Mouse (Mus musculus): Measurements from ENCODE around the gene Pde2a. TPM values are rescaled to one million over a fixed set of nuclear protein-coding genes. Genes with fewer than 3 reads are reported as not detected.

Gene Pde2a
- total RNA-seq (2014; fragmentation: Nextera tagmentation), result 4.7 and 19.4 TPM in 2 replicates
- 4.5 and 6.0 TPM in 2 replicates for total RNA-seq (2017)

DNA sequence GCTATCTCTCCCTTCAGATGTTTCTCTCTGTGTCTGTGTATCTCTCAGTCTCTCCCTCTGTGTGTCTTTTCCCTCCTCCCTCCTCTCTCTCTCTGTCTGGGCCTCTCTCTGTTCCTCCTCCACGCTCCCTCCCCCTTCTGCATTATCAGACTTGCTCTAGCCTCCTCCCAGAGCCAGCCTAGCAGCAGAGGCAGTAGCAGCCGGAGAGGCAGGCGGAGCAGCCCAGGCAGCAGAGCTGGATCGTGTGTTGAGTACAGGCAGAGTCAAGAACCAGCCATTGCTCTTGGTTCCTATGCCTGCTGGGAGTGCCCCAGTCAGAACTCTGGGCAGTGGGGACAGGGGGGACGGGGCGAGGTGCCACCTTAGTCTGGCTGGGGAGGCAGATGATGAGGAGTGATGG lies at the start of gene Pde2a:
Gene Pde2a, plus strand, starts transcription at position 163 of the 400 bp plus-strand sequence.
- ATAC-seq (replicated peaks; ENCODE audit: low FRiP score, low TSS enrichment, poor library complexity, severe bottlenecking), result peak; percentile 69

DNA sequence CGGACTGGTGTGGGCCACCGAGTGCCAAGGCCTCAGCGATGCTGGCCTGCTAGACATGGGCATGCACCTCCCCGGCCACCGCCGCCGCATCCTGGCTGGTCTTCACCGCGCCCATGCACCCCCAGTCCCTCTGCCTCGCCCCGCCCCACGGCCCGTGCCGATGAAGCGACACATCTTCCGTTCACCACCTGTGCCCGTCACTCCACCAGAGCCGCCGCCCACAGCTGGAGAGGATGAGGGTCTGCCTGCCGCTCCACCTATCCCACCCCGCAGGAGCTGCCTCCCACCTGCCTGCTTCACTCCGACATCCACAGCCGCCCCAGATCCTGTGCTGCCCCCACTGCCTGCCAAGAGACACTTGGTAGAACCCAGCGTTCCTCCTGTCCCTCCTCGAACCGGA lies 48.4 kb upstream of the Pde2a start:
- ATAC-seq (replicated peaks; ENCODE audit: low FRiP score, low TSS enrichment, poor library complexity, severe bottlenecking), result no peak

DNA sequence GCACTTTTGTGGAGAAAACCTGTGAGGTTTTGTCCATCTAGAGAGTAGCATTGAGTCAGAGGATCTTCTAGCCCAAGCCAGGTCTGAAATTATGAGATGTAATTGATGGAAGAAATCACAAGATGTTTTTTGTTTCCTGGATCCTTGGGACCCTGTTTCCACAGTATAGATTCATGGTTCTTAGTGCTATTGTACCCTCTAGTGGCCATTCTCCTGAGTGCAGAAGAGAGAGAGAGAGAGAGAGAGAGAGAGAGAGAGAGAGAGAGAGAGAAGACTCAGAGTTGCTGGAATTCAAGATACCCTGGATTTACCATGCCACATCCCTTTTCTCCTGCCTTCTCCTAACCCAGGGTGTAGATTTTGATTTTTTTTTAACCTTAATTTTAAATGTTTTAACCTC lies 47.3 kb upstream of the Pde2a start:
- no peak for ATAC-seq (replicated peaks; ENCODE audit: low FRiP score, low TSS enrichment, poor library complexity, severe bottlenecking)

DNA sequence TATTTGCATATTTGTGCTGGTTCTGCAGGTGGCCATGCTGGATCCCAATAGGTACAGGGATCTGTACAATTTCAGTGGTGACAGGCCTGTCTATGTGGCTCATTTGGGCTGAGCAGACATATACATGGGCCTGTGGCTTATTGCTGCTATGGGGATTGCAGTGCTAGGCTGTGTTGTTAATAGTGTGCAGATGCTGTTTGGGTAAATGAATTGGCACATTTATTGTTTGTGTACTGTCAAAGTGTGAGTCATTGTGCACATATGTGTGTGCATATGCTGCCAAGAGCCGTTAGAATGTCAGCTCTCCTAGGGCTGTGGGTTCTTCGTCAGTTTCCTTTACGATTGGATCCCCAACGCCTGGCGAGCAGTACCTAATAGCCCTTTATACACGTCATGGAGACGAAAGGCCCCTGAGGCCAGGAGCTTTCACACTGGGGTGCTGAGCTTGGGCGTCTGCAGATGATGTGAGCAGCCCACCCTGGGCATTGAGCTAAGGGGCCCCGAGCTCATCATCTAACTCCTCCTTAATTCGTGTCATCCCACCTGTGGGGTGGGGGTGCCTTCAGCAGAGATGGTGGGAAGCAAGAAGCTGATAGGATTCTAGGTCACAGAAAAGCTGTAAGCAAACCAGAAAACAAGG lies 44.7 kb upstream of the Pde2a start:
- ATAC-seq (replicated peaks; ENCODE audit: low FRiP score, low TSS enrichment, poor library complexity, severe bottlenecking), result no peak

DNA sequence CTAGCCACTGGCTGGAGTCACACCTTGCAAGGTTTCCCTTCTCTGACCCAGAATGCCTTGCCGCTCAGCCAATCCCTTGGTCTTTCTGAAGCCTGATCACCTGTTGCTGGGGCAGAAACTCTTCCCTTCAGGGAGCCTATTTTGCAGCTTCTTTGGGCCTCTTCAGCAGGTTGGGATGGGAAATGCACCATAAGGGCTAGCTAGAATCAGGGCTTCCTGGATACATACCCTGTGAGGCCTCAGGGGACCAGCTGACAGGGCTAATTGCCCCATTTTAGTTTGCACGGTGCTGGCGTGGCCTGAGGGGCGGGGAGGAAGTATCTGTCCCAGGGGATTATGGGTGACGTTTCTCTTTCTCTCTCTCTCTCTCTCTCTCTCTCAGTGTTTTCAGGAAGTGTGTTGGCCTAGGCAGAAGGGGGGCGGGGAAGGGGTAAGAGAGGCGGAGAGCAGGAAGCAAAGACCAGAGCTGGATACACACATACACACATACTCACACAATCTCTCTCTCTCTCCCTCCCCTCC lies 43.7 kb upstream of the Pde2a start:
- ATAC-seq (replicated peaks; ENCODE audit: low FRiP score, low TSS enrichment, poor library complexity, severe bottlenecking), result peak; percentile 87

DNA sequence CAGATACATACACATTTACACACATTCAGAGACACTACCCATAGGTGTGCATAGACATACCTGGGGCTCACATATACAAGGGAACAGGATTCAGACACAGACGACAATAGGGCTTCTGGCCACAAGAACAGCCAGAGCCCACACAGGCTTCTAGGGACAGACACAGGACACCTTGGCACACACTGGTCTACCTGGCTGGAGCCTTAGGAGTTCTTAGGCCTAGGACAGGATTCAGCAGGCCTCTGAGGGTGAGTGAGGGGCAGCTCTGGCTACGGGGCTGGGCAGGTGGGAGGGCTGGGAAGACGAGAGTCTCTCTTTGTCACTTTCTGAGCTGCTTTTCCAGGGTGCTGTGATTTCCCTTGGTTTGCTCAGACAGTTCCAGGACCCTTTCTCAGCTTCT lies 43.2 kb upstream of the Pde2a start:
- no peak for ATAC-seq (replicated peaks; ENCODE audit: low FRiP score, low TSS enrichment, poor library complexity, severe bottlenecking)

DNA sequence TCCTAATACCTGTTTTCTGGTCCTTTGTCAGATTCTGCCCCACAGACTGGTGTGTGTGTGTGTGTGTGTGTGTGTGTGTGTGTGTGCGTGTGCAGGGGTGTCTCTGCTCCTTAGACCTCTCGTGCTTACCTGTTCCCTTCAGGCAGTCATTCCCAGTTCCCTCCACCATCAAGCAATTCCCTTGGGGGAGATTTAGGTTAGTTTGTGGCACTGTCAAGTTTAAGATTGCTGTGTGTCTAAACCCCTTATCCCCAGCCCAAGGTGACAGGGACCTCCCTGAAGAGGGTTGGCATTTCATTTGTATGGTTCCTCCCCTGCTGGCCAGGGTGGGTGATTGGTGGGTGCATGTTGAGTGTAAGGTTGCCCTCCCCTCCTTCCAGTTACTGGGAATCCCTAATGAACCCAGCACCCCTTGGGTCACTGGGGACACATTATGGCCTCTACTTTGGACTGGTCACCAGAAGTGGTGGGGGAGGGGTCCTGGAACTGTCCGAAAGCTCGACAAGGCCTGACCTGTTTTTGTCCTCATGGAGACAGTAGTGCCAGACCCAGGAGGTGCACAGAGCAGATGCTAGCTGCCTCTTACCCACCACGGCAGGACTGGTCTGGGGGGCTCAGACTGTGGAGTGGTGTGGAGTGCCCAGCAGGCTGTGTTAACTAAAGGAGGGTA lies 42.6 kb upstream of the Pde2a start:
- ATAC-seq (replicated peaks; ENCODE audit: low FRiP score, low TSS enrichment, poor library complexity, severe bottlenecking), result no peak

DNA sequence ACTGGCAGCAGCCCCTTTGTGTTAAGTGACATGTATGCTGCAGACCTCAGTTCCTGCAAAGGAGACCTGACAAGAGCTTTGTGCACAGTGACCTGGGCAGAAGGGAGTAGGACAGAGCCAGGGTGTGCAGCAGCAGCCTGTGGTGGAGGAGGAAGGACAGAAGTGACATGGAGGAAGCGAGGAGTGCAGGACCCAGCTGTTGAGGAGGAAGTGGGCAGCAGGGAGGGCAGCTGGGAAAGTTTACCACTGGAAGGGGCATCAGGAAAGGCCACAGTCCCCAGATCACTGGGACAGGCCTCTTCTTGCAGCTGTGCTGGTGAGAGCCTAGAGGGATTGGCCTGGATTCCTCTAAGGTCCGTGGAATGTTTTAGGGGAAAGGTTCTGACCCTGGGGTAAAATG lies 41.8 kb upstream of the Pde2a start:
- ATAC-seq (replicated peaks; ENCODE audit: low FRiP score, low TSS enrichment, poor library complexity, severe bottlenecking), result no peak

DNA sequence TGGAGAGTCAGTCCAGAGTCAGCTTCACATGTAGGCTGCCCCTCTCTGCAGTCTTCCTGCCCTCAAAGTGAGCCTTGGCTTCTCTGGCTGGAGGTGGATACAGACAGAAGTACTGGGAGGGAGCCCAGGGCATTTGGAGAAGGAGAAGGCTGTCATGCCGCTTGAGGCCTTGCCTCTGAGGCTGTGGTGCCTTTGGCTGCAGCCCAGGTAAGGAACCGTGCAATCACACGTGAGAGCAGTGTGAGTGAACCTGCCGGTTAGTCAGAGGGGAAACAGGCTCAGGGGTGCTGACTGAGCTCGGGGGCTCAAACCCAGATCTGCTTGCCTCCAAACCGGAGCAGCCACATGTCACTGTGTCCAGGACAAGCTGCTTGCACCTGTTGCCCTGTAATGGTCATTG lies 40.0 kb upstream of the Pde2a start:
- no peak for ATAC-seq (replicated peaks; ENCODE audit: low FRiP score, low TSS enrichment, poor library complexity, severe bottlenecking)

DNA sequence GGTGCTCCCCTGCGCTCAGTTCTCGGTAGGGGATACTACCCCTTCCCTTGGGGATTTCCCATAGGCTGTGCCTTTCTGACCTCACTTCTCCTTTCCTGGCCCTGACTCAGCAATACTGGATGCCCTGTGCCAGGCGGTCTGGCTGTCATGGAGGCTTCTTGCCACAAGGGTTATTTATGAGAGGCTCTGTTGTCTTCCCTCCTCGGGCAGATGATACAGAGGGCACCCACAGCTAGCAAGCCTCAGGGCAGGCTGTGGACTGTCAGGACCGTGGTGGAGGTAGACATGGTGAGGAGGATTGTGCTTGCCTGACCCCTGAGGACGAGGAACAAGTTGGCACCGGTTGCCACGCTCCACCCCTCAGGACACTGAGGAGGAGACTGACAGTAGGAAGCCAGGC lies 39.1 kb upstream of the Pde2a start:
- peak; percentile 69 for ATAC-seq (replicated peaks; ENCODE audit: low FRiP score, low TSS enrichment, poor library complexity, severe bottlenecking)

DNA sequence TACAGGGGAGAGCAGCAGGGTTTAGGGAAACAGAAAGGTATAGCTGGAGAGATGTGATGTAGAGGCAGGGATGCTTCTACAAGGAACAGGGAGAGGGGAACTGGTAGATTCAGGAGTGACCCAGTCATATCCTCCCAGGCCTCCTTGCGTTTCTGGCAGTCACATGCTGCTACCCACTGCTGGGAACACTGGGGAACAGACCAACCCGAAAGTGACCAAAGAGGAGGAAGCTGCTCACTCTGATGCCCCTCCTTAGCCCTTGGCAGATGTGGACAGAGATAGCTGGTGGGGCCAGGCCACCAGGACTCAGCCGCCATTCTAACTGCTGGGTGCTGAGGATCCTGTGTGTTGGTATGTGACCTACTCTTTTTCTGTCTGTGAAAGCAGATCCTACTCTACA lies 37.7 kb upstream of the Pde2a start:
- 0 out of 2 replicates have a peak, but pooled peaks have one; percentile 28 for ATAC-seq (replicated peaks; ENCODE audit: low FRiP score, low TSS enrichment, poor library complexity, severe bottlenecking)

DNA sequence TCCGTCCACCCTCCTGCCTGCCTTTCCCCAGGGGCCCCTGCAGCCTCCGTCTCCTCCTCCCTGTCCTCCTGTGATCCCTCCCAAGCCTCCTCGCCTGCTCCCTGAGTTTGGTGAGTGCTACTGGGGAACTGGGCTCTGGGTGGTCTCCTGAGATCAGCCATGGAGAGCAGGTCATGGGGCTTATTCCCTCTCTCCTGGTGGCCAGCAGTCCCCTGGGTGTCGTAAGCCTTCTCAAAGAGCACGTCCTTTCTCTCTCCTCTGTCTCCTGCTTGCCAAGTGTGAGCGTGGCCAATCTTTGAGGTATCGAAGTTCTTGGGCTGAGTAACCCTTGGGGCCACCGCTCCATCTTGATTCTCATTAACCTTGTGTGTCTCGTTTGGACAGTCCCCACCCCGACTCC lies 36.6 kb upstream of the Pde2a start:
- ATAC-seq (replicated peaks; ENCODE audit: low FRiP score, low TSS enrichment, poor library complexity, severe bottlenecking), result no peak

DNA sequence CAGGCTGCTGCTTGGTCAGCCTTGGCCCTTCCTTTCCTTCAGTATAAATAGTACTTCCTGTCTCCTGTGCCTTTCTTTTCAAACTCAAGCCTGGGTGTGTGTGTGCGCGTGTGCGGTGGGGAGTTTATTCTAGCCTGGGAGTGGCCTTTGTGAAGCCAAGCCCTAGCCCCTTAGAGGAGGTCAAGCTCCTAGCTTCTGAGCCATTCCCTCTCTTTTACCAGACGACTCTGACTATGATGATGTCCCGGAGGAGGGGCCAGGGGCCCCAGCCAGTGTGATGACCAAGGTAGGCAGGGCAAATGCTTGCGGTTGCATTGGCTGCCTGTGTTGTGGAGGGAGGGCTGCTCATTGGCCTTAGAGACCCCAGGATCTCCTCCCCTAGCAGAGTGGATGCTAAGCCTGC lies 36.2 kb upstream of the Pde2a start:
- ATAC-seq (replicated peaks; ENCODE audit: low FRiP score, low TSS enrichment, poor library complexity, severe bottlenecking), result no peak

DNA sequence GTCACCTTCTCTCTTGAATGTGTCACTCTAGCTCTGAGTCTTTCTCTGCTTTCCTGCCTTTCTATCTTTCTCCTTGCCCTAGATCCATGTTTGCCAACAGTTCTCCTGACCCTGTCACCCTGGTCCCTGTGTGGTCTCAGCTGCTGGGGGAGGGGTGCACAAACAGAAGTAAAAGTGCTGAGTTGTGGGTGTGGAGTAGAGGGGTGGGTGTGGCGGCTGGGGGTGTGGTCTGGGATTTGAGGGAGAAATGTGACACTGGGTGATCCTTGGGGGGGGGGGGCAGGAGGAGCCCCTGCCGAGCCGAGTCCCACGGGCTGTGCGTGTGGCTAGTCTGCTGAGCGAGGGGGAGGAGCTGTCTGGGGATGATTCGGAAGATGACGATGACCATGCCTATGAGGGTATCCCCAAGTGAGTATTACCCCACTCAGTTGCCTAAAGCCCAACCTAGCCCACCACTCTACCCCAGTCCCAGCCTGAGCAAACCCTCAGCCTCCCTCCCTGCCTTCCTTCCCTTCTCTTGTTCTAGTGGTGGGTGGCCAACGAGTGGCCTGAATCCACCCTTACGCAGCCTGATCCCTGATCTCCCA lies 35.5 kb upstream of the Pde2a start:
- no peak for ATAC-seq (replicated peaks; ENCODE audit: low FRiP score, low TSS enrichment, poor library complexity, severe bottlenecking)

DNA sequence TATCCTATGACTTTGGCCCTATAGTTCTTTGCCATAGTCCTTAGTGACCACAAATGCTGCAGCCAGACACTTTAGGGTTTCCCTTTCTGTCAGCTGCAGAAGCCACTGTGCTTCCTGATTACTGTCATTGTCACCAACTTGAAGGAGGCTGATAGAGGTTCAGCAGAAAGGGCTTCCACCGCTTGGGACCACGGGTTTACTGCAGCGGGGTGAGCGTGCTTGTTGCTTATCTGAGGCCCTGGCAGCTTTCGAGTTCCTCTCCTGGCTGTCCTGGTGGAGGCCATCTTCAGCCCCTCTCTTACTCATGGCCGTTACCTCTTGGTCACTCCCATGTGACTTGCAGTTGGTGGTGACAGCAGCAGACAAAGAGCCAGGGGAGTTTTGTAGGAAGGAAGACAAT lies 32.2 kb upstream of the Pde2a start:
- no peak for ATAC-seq (replicated peaks; ENCODE audit: low FRiP score, low TSS enrichment, poor library complexity, severe bottlenecking)

DNA sequence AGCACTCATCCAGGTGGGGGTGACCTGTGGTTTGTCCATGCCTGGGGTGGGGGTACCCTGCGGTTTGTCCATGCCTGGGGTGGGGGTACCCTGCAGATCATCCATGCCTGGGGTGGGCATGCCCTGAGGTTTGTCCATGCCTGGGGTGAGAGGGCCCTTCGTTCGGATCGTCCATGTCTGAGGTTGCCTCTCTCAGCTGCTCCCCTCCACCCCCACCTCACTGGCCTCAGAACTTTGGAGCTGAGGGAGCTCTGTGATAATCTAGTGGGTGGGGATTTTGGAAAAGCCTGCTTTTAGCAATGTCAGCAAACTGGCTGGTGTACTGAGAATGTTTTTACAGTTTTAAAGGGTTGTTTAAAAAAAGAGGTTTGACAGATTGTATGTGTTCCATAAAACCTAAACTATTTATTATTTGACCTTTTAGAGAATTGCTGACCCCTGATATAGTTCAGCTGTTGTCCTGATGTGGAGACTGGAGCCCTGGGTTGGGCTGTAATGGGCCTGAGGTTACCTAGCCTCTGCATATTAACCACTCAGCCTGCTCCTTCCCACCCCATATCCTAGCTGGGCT lies 29.5 kb upstream of the Pde2a start:
- ATAC-seq (replicated peaks; ENCODE audit: low FRiP score, low TSS enrichment, poor library complexity, severe bottlenecking), result no peak

DNA sequence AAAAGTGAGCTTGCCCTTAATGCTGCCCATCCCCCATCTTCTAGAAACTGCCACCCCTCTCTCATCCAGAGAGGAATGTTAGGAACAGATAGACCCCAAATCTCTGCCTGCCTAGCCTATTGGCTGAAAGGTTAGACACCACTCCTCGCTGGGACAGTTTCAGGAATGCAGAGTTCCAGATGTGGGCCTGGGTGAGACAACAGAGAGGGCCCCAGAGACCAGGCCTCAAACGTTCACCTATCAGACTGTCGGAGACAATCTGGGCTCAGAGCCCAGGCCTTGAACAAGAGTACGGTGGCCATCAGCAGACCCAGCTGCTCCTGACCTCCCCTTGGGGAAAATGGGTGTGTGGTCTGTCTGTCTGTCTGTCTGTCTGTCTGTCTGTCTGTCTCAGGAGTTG lies 28.5 kb upstream of the Pde2a start:
- ATAC-seq (replicated peaks; ENCODE audit: low FRiP score, low TSS enrichment, poor library complexity, severe bottlenecking), result no peak

DNA sequence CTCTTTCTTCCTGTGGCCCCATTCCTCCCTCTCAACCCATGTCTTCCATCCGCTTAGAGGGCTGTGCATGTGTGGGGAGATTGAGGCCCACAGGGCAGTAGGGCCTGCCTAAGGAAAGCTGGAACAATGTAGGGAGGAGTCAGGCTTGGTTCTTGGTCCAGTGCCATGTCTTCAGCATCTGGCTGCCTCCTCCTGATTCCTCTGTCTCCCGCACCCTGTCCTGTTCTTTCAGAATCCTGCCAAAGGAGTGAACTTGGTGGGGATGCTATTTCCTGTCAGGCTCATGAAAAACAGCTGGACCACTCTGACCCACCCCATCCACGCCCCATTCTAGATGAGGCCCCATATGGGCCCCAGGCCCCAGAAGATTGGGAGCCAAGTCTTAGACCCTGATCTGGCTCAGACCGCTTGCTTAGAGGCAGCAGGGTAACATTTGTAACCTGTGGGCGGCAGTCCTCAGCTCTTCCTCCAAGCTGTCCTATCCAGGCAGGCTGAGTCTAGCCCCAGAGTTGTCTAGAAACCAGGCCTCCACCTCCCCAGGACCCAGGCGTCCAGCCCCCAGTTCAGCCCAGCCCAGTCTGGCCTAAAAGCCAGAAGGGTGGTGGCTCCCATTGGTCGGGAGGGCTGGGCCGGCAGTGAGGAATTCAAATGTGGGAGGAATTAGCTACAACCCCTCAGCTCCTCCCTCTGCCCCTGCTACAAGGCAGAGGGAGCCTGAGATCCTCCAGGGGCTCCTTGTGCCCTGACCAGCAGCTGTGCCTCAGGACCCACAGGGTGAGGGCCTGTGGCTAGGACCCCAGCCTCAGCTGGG lies 27.6 kb upstream of the Pde2a start:
- ATAC-seq (replicated peaks; ENCODE audit: low FRiP score, low TSS enrichment, poor library complexity, severe bottlenecking), result no peak

DNA sequence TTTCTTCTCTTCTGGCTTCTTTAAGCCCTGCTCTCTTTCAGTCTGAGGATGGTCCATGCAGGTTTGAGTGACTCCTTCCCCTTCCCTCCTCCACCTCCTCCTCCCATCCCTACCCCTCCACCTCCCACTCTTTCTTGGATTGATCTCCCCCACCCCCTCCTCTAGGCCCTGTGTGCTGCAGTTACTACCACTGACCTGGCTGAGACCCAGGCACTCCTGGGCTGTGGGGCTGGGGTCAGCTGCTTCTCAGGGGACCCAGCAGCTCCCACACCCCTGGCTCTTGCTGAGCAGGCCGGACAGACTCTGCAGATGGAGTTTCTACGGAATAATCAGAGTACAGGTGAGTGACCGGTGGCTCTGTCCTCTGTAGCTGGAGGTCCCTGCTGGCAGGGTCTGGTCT lies 26.9 kb upstream of the Pde2a start:
- ATAC-seq (replicated peaks; ENCODE audit: low FRiP score, low TSS enrichment, poor library complexity, severe bottlenecking), result no peak

DNA sequence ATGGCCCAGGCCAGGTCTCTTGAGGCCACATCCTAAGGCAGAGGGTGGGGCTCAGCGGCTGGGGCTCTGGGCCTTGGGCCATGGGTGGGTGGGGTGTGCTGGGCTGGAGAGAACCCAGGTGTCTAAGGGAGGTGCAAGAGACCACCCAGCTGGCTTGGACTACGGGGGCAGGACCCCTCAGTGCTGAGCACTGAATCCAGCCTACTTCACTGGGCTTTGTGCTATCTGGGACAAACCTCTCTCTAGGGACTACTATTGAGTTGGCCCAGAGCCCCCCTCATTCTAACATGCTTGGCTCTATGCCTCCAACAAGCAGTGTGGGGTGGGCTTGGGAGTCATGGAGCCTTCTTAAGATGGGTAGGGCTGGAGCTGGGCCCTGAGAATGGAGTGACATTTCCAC lies 26.0 kb upstream of the Pde2a start:
- no peak for ATAC-seq (replicated peaks; ENCODE audit: low FRiP score, low TSS enrichment, poor library complexity, severe bottlenecking)
